Mouse (Mus musculus) CH12.LX (cell line): Measurements from ENCODE around the gene Ormdl2. TPM values are rescaled to one million over a fixed set of nuclear protein-coding genes. Genes with fewer than 3 reads are reported as not detected.

ENCODE experiments used
- DNase-seq: peaks from one replicate; pipeline ENCODE4 v3.0.0-alpha.2; 2013; ENCODE audit errors: extremely low read depth
- H3K27ac ChIP-seq: 2 replicates; pipeline ENCODE4 v1.5.1; 2012; ENCODE audit warnings: low read depth, mild to moderate bottlenecking, control low read depth, moderate library complexity; ENCODE audit not compliant: insufficient read depth
- H3K27me3 ChIP-seq: replicated peaks from 2 replicates; pipeline ENCODE3; 2012; ENCODE audit warnings: inconsistent platforms
- H3K36me3 ChIP-seq, 2 experiments: replicated peaks in 1 of 2; 2 replicates each; pipeline versions ENCODE3 to v1.6.1; 2012; ENCODE audit warnings: inconsistent platforms in 1 of 2, low read length in 1 of 2, mild to moderate bottlenecking in 1 of 2, mixed read lengths in 1 of 2, moderate library complexity in 1 of 2; ENCODE audit not compliant: control insufficient read depth in 1 of 2, insufficient read depth in 1 of 2
- H3K4me1 ChIP-seq, 2 experiments: 2 replicates each; pipeline ENCODE4 v1.6.1; 2012; ENCODE audit warnings: inconsistent platforms in 1 of 2, moderate library complexity in 1 of 2; ENCODE audit not compliant: insufficient read depth in 2 of 2, control insufficient read depth in 1 of 2
- H3K4me2 ChIP-seq: 2 replicates; pipeline ENCODE4 v1.6.1; 2012; ENCODE audit warnings: low read depth, mild to moderate bottlenecking, control low read depth; ENCODE audit not compliant: poor library complexity, insufficient read depth, severe bottlenecking
- H3K4me3 ChIP-seq, 3 experiments: fragments of 150-350 bp in 1 of 3; sonication (generic) in 1 of 3; replicated peaks in 1 of 3; 2 replicates each; pipeline versions ENCODE3 to v1.5.1; 2011 to 2012; ENCODE audit warnings: low read depth in 2 of 3, low read length in 2 of 3, mild to moderate bottlenecking in 2 of 3, moderate library complexity in 2 of 3, control low read depth in 1 of 3, improper control_type of control experiment in 1 of 3, inconsistent platforms in 1 of 3, mixed read lengths in 1 of 3; ENCODE audit not compliant: poor library complexity in 1 of 3
- H3K79me2 ChIP-seq: replicated peaks from 2 replicates; pipeline ENCODE4 v1.6.1; 2012; ENCODE audit warnings: mild to moderate bottlenecking, moderate library complexity; ENCODE audit not compliant: control insufficient read depth, poor library complexity, insufficient read depth, severe bottlenecking; ENCODE audit errors: extremely low read depth
- H3K9ac ChIP-seq: 2 replicates; pipeline ENCODE4 v1.6.1; 2012; ENCODE audit warnings: low read depth, mild to moderate bottlenecking, control low read depth, moderate library complexity; ENCODE audit not compliant: insufficient read depth
- H3K9me3 ChIP-seq: replicated peaks from 2 replicates; pipeline ENCODE3; 2012; ENCODE audit warnings: low read length, inconsistent platforms, mixed read lengths
- CTCF ChIP-seq, 2 experiments: IDR thresholded peaks in 1 of 2; conservative IDR thresholded peaks in 1 of 2; 2 replicates each; pipeline ENCODE4 v1.5.1; 2011 to 2012; ENCODE audit warnings: low read depth in 2 of 2, low read length in 2 of 2, improper control_type of control experiment in 1 of 2, inconsistent platforms in 1 of 2, mild to moderate bottlenecking in 1 of 2, moderate library complexity in 1 of 2
- EP300 ChIP-seq: IDR thresholded peaks from 2 replicates; pipeline ENCODE4 v1.6.1; 2011; ENCODE audit warnings: low read length, improper control_type of control experiment
- GABPA ChIP-seq: IDR thresholded peaks from 2 replicates; pipeline ENCODE4 v1.6.1; 2012; ENCODE audit warnings: low read depth, low read length, improper control_type of control experiment, inconsistent platforms; ENCODE audit not compliant: insufficient replicate concordance
- IRF4 ChIP-seq: IDR thresholded peaks from 2 replicates; pipeline ENCODE4 v1.6.1; 2014; ENCODE audit warnings: low read depth, mild to moderate bottlenecking, inconsistent platforms, low read length, improper control_type of control experiment
- JUN ChIP-seq: IDR thresholded peaks from 2 replicates; pipeline ENCODE4 v1.6.1; 2011; ENCODE audit warnings: low read depth, mild to moderate bottlenecking, low read length, improper control_type of control experiment, moderate library complexity; ENCODE audit not compliant: insufficient read depth
- JUND ChIP-seq: conservative IDR thresholded peaks from 2 replicates; pipeline ENCODE4 v1.6.1; 2011; ENCODE audit warnings: low read depth, low read length, improper control_type of control experiment
- KAT2A ChIP-seq: IDR thresholded peaks from 2 replicates; pipeline ENCODE4 v1.6.1; 2012; ENCODE audit warnings: low read length, improper control_type of control experiment, inconsistent platforms; ENCODE audit not compliant: insufficient replicate concordance
- MAFK ChIP-seq: IDR thresholded peaks from 2 replicates; pipeline ENCODE4 v1.6.1; 2011; ENCODE audit warnings: low read length, improper control_type of control experiment; ENCODE audit not compliant: insufficient replicate concordance
- MYC ChIP-seq: IDR thresholded peaks from 2 replicates; pipeline ENCODE4 v1.6.1; 2011; ENCODE audit warnings: low read depth, mild to moderate bottlenecking, improper control_type of control experiment, low read length
- NELFE ChIP-seq: IDR thresholded peaks from 2 replicates; pipeline ENCODE4 v1.6.1; 2011; ENCODE audit warnings: low read depth, low read length, improper control_type of control experiment
- NRF1 ChIP-seq: IDR thresholded peaks from 2 replicates; pipeline ENCODE4 v1.6.1; 2014; ENCODE audit warnings: low read depth, mild to moderate bottlenecking, inconsistent platforms, low read length, improper control_type of control experiment, moderate library complexity
- RAD21 ChIP-seq: IDR thresholded peaks from 2 replicates; pipeline ENCODE4 v1.6.1; 2011; ENCODE audit warnings: low read depth, mild to moderate bottlenecking, low read length, improper control_type of control experiment, moderate library complexity
- RCOR1 ChIP-seq: conservative IDR thresholded peaks from 2 replicates; pipeline ENCODE4 v1.6.1; 2012; ENCODE audit warnings: low read depth, mild to moderate bottlenecking, inconsistent platforms, low read length, improper control_type of control experiment
- SMC3 ChIP-seq: IDR thresholded peaks from 2 replicates; pipeline ENCODE4 v1.6.1; 2011; ENCODE audit warnings: low read depth, low read length, improper control_type of control experiment
- TBP ChIP-seq: conservative IDR thresholded peaks from 2 replicates; pipeline ENCODE4 v1.6.1; 2011; ENCODE audit warnings: low read depth, low read length, improper control_type of control experiment
- UBTF ChIP-seq: IDR thresholded peaks from 2 replicates; pipeline ENCODE4 v1.6.1; 2012; ENCODE audit warnings: low read depth, mild to moderate bottlenecking, inconsistent platforms, low read length, improper control_type of control experiment, moderate library complexity
- USF1 ChIP-seq: IDR thresholded peaks from 2 replicates; pipeline ENCODE4 v1.6.1; 2014; ENCODE audit warnings: low read depth, mild to moderate bottlenecking, inconsistent platforms, low read length, improper control_type of control experiment
- ZC3H11A ChIP-seq: IDR thresholded peaks from 2 replicates; pipeline ENCODE4 v1.6.1; 2012; ENCODE audit warnings: low read depth, mild to moderate bottlenecking, inconsistent platforms, low read length, improper control_type of control experiment
- dilution Hi-C: fragments of 300-500 bp; cut with MboI; formaldehyde crosslinking; loops from 2 replicates; pipeline ENCODE4 v1.14.3; 2020; ENCODE audit warnings: low sequenced_read_pairs; ENCODE audit not compliant: extremely low pct_unique_long_range_greater_than_20kb, extremely low pct_ligation_motif_present
- in situ Hi-C: fragments of 300-500 bp; cut with MboI; formaldehyde crosslinking; loops from 3 replicates; pipeline ENCODE4 v1.14.3; 2019; ENCODE audit warnings: low sequenced_read_pairs, low pct_ligation_motif_present, low pct_unique_long_range_greater_than_20kb, mixed read lengths
- polyA plus RNA-seq: library from polyadenylated mRNA; unstranded; fragments of >175 nt; gene quantifications from 2 replicates; pipeline ENCODE4 v1.2.1, GENCODE M21; 2012; ENCODE audit warnings: low read depth; ENCODE audit not compliant: insufficient read length
- total RNA-seq, 2 experiments: library from RNA; depleted of rRNA; stranded (reverse); fragments of 300-350 nt in 1 of 2; fragments of >200 nt in 1 of 2; gene quantifications; 2 replicates each; pipeline ENCODE4 v1.2.3; 2012 to 2014

The Ormdl2 gene
- total and polyA plus RNA-seq, 3 experiments, result 56.1 to 116 (median 65.8) TPM

GRCm38 (mm10) chr10:128807018-128807417 lies 14.4 kb downstream of the Ormdl2 start:
- Histone ChIP-seq H3K27ac (no peak overlapping the region; the same call in 1 of the 2 replicates), H3K79me2 (peaks cover 36% of the 10 kb centered on the region), H3K4me3 (peak overlapping the region; percentile 71 to 89 (median 72)), H3K4me1 (peaks cover 13 to 35% of the 10 kb centered on the region in 2 experiments), H3K9me3 (no peaks in the 10 kb centered on the region), H3K4me2 (peak overlapping the region; percentile 88), H3K27me3 (no peaks in the 10 kb centered on the region), H3K9ac (peak overlapping the region; percentile 64), H3K36me3 (peaks cover 12 to 26% of the 10 kb centered on the region in 2 experiments)
- DNase-seq, result no peak
- dilution Hi-C loops, result no loop called here
- in situ Hi-C loops, result no loop called here
- TF ChIP-seq IRF4, result no peak
- no peak for TF ChIP-seq MYC
- TF ChIP-seq NELFE, result no peak
- TF ChIP-seq JUN, result no peak
- TF ChIP-seq NRF1, result no peak
- TF ChIP-seq GABPA, result no peak
- no peak for TF ChIP-seq USF1
- TF ChIP-seq SMC3, result no peak

- no peak for DNase-seq
- in situ Hi-C loops (no loop called here), dilution Hi-C loops (no loop called here)
- no peak overlapping the region for H3K27ac ChIP-seq
- peak overlapping the region; percentile 71 to 89 (median 72) for H3K4me3 ChIP-seq
- H3K36me3 ChIP-seq, result peaks cover 12 to 32% of the 10 kb centered on the region in 2 experiments
- no peak for TF ChIP-seq IRF4
- TF ChIP-seq ZC3H11A, result no peak
- TF ChIP-seq UBTF, result no peak
- TF ChIP-seq GABPA, result no peak
- TF ChIP-seq SMC3, result no peak
- no peak for TF ChIP-seq NRF1
- no peak for TF ChIP-seq NELFE
- TF ChIP-seq JUN, result no peak
- no peak for TF ChIP-seq TBP
- TF ChIP-seq MAFK, result no peak
- no peak for TF ChIP-seq RCOR1
- TF ChIP-seq JUND, result no peak
- TF ChIP-seq CTCF (conservative IDR thresholded peaks at IDR 0.05 in 1 of 2, IDR thresholded peaks at IDR 0.05 in 1 of 2; ENCODE audit: low read depth in 2 of 2, low read length in 2 of 2), result no peak
- TF ChIP-seq MYC, result no peak
- no peak for TF ChIP-seq RAD21
- no peak for TF ChIP-seq KAT2A
- no peak for TF ChIP-seq EP300
- no peaks in the 10 kb centered on the region for H3K9me3 ChIP-seq
- H3K4me2 ChIP-seq, result peak overlapping the region; percentile 88
- H3K27me3 ChIP-seq, result no peaks in the 10 kb centered on the region
- peaks cover 13 to 35% of the 10 kb centered on the region in 2 experiments for H3K4me1 ChIP-seq
- peak overlapping the region; percentile 64 for H3K9ac ChIP-seq
- peaks cover 36% of the 10 kb centered on the region for H3K79me2 ChIP-seq
Measured at GRCm38 (mm10) chr10:128806086-128806485, 15.4 kb downstream of the Ormdl2 start.
